Mouse (Mus musculus): ENCODE measurements around the gene Sox9.
A peak's percentile ranks its signal among the peaks of the same experiment; 100 is the strongest.

The Sox9 gene

DNA sequence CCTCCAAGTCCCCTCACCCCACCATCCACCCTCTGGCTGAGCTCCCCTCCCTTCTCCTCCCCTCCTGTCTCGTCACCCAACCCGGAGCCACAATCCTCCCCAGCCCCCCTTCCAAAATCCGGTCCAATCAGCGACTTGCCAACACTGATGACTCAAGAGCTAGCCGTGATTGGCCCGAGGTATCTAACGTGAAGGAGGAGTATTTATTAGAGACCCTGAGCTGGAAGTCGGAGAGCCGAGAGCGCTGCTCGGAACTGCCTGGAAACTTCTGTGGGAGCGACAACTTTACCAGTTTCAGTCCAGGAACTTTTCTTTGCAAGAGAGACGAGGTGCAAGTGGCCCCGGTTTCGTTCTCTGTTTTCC, at the start of gene Sox9:
Sox9 (plus strand) TSS at position 231 of the 363 bp plus-strand sequence.
- peak; percentile 56 to 86 for DNase-seq (ENCODE audit: low spot score in 2 of 2)

GRCm38 (mm10) chr11:112732401-112732800, 49.6 kb upstream of the Sox9 start:
- DNase-seq (ENCODE audit: low spot score in 2 of 2): peak in 1 of 2 experiments; percentile 20

- DNase-seq (ENCODE audit: low spot score in 2 of 2): no peak
Measured at GRCm38 (mm10) chr11:112737071-112737470, 45.0 kb upstream of the Sox9 start.

DNA sequence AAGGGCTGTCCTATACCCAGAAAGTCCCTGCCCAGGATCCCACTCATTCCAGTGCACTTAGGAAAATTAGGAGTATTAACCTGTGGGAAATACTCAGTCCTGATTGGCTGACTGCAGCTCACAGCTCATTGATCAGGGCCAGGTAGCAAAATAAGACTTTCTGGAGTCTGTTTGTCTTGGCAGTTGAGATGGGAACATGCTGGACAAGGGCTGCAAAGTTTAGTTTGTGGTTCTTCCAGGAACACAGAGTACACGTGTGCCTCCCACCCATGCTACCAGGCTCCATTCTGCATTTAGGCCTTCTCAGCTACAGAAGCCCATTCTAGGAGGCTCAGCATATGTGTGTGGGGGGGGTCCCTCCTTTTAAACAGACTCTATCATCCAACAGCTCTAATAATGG, 42.3 kb upstream of the Sox9 start:
- no peak for DNase-seq (ENCODE audit: low spot score in 2 of 2)

DNA sequence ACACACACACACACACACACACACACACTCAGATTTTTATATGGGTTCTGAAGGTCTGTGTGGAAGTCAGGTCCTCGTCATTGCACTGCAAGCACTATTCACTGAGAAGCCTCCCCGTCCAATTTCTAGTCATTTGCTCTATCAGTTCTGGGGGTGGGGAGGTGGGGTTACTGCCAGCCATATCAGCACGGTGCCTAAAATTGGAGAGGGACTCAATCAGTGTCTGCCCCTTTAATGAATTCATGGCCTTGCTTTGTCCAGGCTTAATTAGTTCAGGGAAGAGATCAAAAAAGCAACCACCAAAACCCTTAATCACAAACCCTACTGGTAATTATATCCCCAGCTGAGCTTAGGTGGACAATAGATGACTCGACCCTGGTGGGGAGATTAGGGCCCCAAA, 25.5 kb upstream of the Sox9 start:
- no peak for DNase-seq (ENCODE audit: low spot score in 2 of 2)

- DNase-seq (ENCODE audit: low spot score in 2 of 2): no peak
Measured at GRCm38 (mm10) chr11:112758056-112758455, 24.0 kb upstream of the Sox9 start.

- no peak for DNase-seq (ENCODE audit: low spot score in 2 of 2)
Measured at GRCm38 (mm10) chr11:112766956-112767355, 15.1 kb upstream of the Sox9 start.

GRCm38 (mm10) chr11:112767531-112768041, 14.4 kb upstream of the Sox9 start:
- DNase-seq (ENCODE audit: low spot score in 2 of 2): no peak

GRCm38 (mm10) chr11:112772791-112773355, 9.2 kb upstream of the Sox9 start:
- DNase-seq (ENCODE audit: low spot score in 2 of 2): no peak

- no peak for DNase-seq (ENCODE audit: low spot score in 2 of 2)
Measured at GRCm38 (mm10) chr11:112779762-112780161, 2.3 kb upstream of the Sox9 start.

DNA sequence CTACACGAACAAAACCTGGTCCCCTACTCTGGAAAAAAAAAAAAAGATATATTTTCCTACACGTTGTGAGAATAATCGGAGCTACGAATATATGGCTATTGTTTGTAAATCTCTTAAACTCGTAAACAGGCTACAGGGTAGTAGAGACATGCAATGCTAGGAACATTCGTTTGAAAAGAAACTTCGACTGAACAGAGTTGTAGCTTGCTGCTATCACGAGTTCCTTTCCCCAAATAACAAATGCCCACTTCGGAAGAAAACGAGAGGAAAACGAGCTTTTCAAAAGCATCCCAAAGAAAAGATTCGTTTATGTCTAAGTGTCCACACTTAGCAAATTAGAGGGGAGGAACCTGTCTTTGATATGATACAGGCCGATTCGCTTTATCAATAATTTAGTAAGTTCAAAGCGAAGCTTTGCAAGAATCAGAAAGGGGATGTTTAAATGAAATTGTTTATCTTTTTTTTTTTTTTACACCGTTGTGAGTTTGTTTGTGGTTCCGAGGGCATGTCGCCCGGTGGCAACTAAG, 1.6 kb upstream of the Sox9 start:
- no peak for DNase-seq (ENCODE audit: low spot score in 2 of 2)

- DNase-seq (ENCODE audit: low spot score in 2 of 2): peak in 1 of 2 experiments; percentile 73
Measured at GRCm38 (mm10) chr11:112781035-112781911, 751 bp upstream of the Sox9 start.

- no peak for DNase-seq (ENCODE audit: low spot score in 2 of 2)
Measured at GRCm38 (mm10) chr11:112782357-112783121, 515 bp downstream of the Sox9 start.

DNA sequence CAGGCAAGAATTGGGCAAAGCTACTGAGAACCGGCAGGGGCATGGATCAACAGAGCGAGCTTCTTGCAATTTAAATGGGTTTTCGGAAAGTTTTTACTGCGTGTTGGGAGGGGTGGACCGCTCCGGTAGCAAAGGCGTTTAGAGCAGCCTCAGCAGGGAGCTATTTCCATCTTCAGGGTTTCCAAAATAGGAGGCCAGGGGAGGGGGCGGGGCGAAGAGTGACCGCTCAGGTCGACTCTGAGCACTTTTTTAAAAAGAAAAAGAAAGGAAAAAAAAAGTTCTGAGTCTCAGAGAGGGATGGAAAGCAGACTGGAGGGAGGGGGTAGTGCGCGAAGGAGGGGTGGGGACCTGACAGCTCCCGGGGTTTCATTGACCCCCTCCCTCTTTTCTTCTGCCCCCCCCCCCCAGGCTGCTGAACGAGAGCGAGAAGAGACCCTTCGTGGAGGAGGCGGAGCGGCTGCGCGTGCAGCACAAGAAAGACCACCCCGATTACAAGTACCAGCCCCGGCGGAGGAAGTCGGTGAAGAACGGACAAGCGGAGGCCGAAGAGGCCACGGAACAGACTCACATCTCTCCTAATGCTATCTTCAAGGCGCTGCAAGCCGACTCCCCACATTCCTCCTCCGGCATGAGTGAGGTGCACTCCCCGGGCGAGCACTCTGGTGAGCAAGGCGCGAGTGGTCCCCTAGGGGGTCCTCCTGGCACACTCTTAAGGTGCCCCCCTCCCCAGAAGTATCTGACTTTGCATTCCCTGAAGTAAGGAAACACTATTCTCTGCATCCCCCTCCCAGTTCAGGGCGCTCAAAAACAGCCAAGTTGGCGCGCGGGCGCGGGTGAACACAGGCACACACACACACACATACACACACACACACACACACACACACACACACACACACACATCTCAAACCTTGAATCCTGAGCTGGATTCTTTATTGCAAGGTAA, 1.6 kb downstream of the Sox9 start:
- DNase-seq (ENCODE audit: low spot score in 2 of 2): no peak

- DNase-seq (ENCODE audit: low spot score in 2 of 2): no peak
Measured at GRCm38 (mm10) chr11:112784347-112784902, 2.4 kb downstream of the Sox9 start.

DNA sequence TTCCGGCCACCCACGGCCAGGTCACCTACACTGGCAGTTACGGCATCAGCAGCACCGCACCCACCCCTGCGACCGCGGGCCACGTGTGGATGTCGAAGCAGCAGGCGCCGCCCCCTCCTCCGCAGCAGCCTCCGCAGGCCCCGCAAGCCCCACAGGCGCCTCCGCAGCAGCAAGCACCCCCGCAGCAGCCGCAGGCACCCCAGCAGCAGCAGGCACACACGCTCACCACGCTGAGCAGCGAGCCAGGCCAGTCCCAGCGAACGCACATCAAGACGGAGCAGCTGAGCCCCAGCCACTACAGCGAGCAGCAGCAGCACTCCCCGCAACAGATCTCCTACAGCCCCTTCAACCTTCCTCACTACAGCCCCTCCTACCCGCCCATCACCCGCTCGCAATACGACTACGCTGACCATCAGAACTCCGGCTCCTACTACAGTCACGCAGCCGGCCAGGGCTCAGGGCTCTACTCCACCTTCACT, 2.9 kb downstream of the Sox9 start:
- DNase-seq (ENCODE audit: low spot score in 2 of 2): no peak

- no peak for DNase-seq (ENCODE audit: low spot score in 2 of 2)
Measured at GRCm38 (mm10) chr11:112785581-112785980, 3.6 kb downstream of the Sox9 start.

- no peak for DNase-seq (ENCODE audit: low spot score in 2 of 2)
Measured at GRCm38 (mm10) chr11:112786427-112786826, 4.4 kb downstream of the Sox9 start.

- no peak for DNase-seq (ENCODE audit: low spot score in 2 of 2)
Measured at GRCm38 (mm10) chr11:112788296-112788695, 6.3 kb downstream of the Sox9 start.

- DNase-seq (ENCODE audit: low spot score in 2 of 2): no peak
Measured at GRCm38 (mm10) chr11:112796379-112796778, 14.4 kb downstream of the Sox9 start.
